Comparison of ENCODE assay signal across 8 mouse cellular contexts in the genomic region with DNA sequence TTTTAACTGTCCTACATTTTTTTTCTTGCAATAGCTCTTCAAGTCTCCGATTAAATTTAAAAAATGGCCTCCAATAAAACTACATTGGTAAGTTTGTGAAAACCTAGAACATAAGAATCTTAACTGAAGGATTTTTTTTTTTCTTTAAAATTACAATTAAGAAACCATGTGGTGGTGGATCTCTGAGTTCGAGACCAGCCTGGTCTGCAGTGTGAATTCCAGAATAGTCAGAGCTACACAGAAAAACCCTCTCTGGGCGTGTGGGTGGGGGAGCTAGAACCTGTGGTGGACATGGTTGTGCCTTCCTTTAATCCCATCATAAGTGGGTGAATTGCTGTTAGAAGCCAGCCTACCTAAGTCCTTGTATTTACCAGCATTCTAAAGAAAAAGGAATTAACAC. TPM values are rescaled to one million over a fixed set of nuclear protein-coding genes. Genes with fewer than 3 reads are reported as not detected.
DNase-seq lines count a peak whose midpoint lies in the region; ATAC-seq lines count a peak whose summit lies in the region.

No protein-coding gene starts in this region.

- H3K9me3 ChIP-seq in forebrain, embryonic 12.5 days, result no peaks in the 10 kb centered on the region
- no peaks in the 10 kb centered on the region for H3K9me3 ChIP-seq in liver, embryonic 12.5 days (replicated peaks)

- H3K27ac ChIP-seq in forebrain, embryonic 12.5 days, result peak overlapping the region; percentile 48; the same call in 1 of the 2 replicates
- 0 out of 2 replicates have a peak overlapping the region, but pooled peaks have one; percentile 45 for H3K27ac ChIP-seq in liver, embryonic 12.5 days

- 23% methylated on average over 3 of the region's 3 CpGs for WGBS in forebrain, embryonic 12.5 days
- 16% methylated on average over 3 of the region's 3 CpGs for WGBS in liver, embryonic 12.5 days (ENCODE audit: insufficient replicate concordance)

- no peaks in the 10 kb centered on the region for H3K27me3 ChIP-seq in forebrain, embryonic 12.5 days
- no peaks in the 10 kb centered on the region for H3K27me3 ChIP-seq in liver, embryonic 12.5 days (replicated peaks)

- H3K9ac ChIP-seq in forebrain, embryonic 12.5 days, result peak overlapping the region; percentile 100
- peak overlapping the region; percentile 93 for H3K9ac ChIP-seq in liver, embryonic 12.5 days

- H3K36me3 ChIP-seq in forebrain, embryonic 12.5 days (replicated peaks), result peaks cover 46% of the 10 kb centered on the region
- peaks cover 60% of the 10 kb centered on the region for H3K36me3 ChIP-seq in liver, embryonic 12.5 days

- ATAC-seq in forebrain, embryonic 12.5 days (ENCODE audit: low FRiP score), result no peak
- no peak for ATAC-seq in liver, embryonic 12.5 days

- H3K4me2 ChIP-seq in forebrain, embryonic 12.5 days, result peak overlapping the region; percentile 73
- H3K4me2 ChIP-seq in liver, embryonic 12.5 days, result peak overlapping the region; percentile 63

- H3K4me1 ChIP-seq in forebrain, embryonic 12.5 days, result peaks cover 33% of the 10 kb centered on the region
- peaks cover 43% of the 10 kb centered on the region for H3K4me1 ChIP-seq in liver, embryonic 12.5 days

- peak overlapping the region; percentile 91 for H3K4me3 ChIP-seq in forebrain, embryonic 12.5 days (replicated peaks)
- H3K4me3 ChIP-seq in liver, embryonic 12.5 days, result peak overlapping the region; percentile 94

- DNase-seq in embryo, embryonic 10.5 days (ENCODE audit: low spot score), result peak; percentile 58
- no peak for DNase-seq in embryo, embryonic 9.5 days (ENCODE audit: extremely low spot score)
- peak; percentile 42 for DNase-seq in 416B (ENCODE audit: low read depth)
- no peak for DNase-seq in adrenal gland, postnatal 10 days
- DNase-seq in adrenal gland, postnatal 4 days (ENCODE audit: low spot score in 2 of 2), result no peak
- no peak for DNase-seq in left cerebral cortex, adult 9 months (ENCODE audit: low spot score in 2 of 2)

RNA-seq across cellular contexts. Expression of a gene that starts 1.6 kb away (rescaled TPM):
- 719 and 759 TPM in 2 replicates for polyA plus RNA-seq in forebrain, embryonic 12.5 days (2016; fragmentation: Nextera tagmentation; extraction: Ambion mirVana)
- polyA plus RNA-seq in liver, embryonic 12.5 days (2016; fragmentation: Nextera tagmentation; extraction: Ambion mirVana), result 307 and 311 TPM in 2 replicates
- total RNA-seq in adrenal gland, postnatal 10 days (2021), result 100 to 1,000 TPM; 109 to 125 TPM
- 100 to 1,000 TPM; 172 to 178 TPM for total RNA-seq in adrenal gland, postnatal 4 days (2021)

RNA-seq across cellular contexts. Expression of a gene that starts 2.1 kb away (rescaled TPM):
- polyA plus RNA-seq in forebrain, embryonic 12.5 days (2016; fragmentation: Nextera tagmentation; extraction: Ambion mirVana), result 2,862 and 3,130 TPM in 2 replicates
- polyA plus RNA-seq in liver, embryonic 12.5 days (2016; fragmentation: Nextera tagmentation; extraction: Ambion mirVana), result 1,236 and 1,328 TPM in 2 replicates
- total RNA-seq in adrenal gland, postnatal 10 days (2021), result 100 to 1,000 TPM; 559 to 669 TPM
- total RNA-seq in adrenal gland, postnatal 4 days (2021), result 100 to 1,000 TPM; 776 to 871 TPM

RNA-seq across cellular contexts. Expression of a gene that starts 39.3 kb away (rescaled TPM):
- polyA plus RNA-seq in forebrain, embryonic 12.5 days (2016; fragmentation: Nextera tagmentation; extraction: Ambion mirVana), result 2.2 and 2.3 TPM in 2 replicates
- polyA plus RNA-seq in liver, embryonic 12.5 days (2016; fragmentation: Nextera tagmentation; extraction: Ambion mirVana), result 0.23 and 0.29 TPM in 2 replicates
- 1 to 10 TPM in 1 of 2 experiments, under 1 TPM in 1; 0.75 to 1.1 TPM for total RNA-seq in adrenal gland, postnatal 10 days (2021)
- 1 to 10 TPM in 1 of 2 experiments, under 1 TPM in 1; 0.96 to 2.1 TPM for total RNA-seq in adrenal gland, postnatal 4 days (2021)

RNA-seq across cellular contexts. Expression of a gene that starts 51.9 kb away (rescaled TPM):
- 39.8 and 40.2 TPM in 2 replicates for polyA plus RNA-seq in forebrain, embryonic 12.5 days (2016; fragmentation: Nextera tagmentation; extraction: Ambion mirVana)
- 5.2 and 5.4 TPM in 2 replicates for polyA plus RNA-seq in liver, embryonic 12.5 days (2016; fragmentation: Nextera tagmentation; extraction: Ambion mirVana)
- 10 to 100 TPM; 36.5 to 47.0 TPM for total RNA-seq in adrenal gland, postnatal 10 days (2021)
- 10 to 100 TPM; 14.5 TPM for total RNA-seq in adrenal gland, postnatal 4 days (2021)

Comparison
In these comparisons a context has a peak if more than half of its experiments do, and no peak if none do; other contexts are left out.
1. DNase-seq: peak in embryo, embryonic 10.5 days (single experiment) and 416B (single experiment); none in embryo, embryonic 9.5 days (single experiment), adrenal gland, postnatal 10 days (single experiment), adrenal gland, postnatal 4 days (0 of 2) and left cerebral cortex, adult 9 months (0 of 2).